Mouse (Mus musculus): ENCODE measurements at regions not wholly inside any gene's neighbourhood (a gene's known extent, or its start where the extent isn't known, plus 50 kb on each side); places are given as distances from the start of the nearest gene placed in this dataset.

GRCm38 (mm10) chr9:47323051-47323450 lies 206.9 kb upstream of the Cadm1 start:
- no peaks in the 10 kb centered on the region for H3K4me1 ChIP-seq
- WGBS: 72% methylated on average over 5 of the region's 5 CpGs

GRCm38 (mm10) chr9:47327575-47327974 lies 202.4 kb upstream of the Cadm1 start:
- Histone ChIP-seq H3K27me3 (replicated peaks) (no peaks in the 10 kb centered on the region), H3K9me3 (no peaks in the 10 kb centered on the region), H3K4me1 (no peaks in the 10 kb centered on the region), H3K27ac (no peak overlapping the region), H3K36me3 (no peaks in the 10 kb centered on the region), H3K9ac (no peak overlapping the region), H3K4me3 (replicated peaks) (no peak overlapping the region), H3K4me2 (no peak overlapping the region)
- WGBS: 98% methylated on average over 2 of the region's 2 CpGs
- no peak for ATAC-seq (ENCODE audit: insufficient read depth, low FRiP score, low read depth)

More at GRCm38 (mm10) chr9:47323051-47323450, 206.9 kb upstream of the Cadm1 start:
- no peak overlapping the region for H3K4me2 ChIP-seq
- H3K4me3 ChIP-seq (replicated peaks): no peak overlapping the region
- H3K9ac ChIP-seq: no peak overlapping the region
- H3K36me3 ChIP-seq: no peaks in the 10 kb centered on the region
- no peaks in the 10 kb centered on the region for H3K9me3 ChIP-seq
- no peak overlapping the region for H3K27ac ChIP-seq
- H3K27me3 ChIP-seq (replicated peaks): no peaks in the 10 kb centered on the region
- ATAC-seq (ENCODE audit: insufficient read depth, low FRiP score, low read depth): no peak

GRCm38 (mm10) chr9:47332929-47333328 lies 197.0 kb upstream of the Cadm1 start:
- WGBS: 54% methylated on average over 4 of the region's 4 CpGs
- Histone ChIP-seq H3K9ac (no peak overlapping the region), H3K27me3 (replicated peaks) (no peaks in the 10 kb centered on the region), H3K4me3 (replicated peaks) (no peak overlapping the region), H3K9me3 (no peaks in the 10 kb centered on the region), H3K36me3 (no peaks in the 10 kb centered on the region), H3K27ac (no peak overlapping the region), H3K4me1 (no peaks in the 10 kb centered on the region), H3K4me2 (no peak overlapping the region)
- ATAC-seq (ENCODE audit: insufficient read depth, low FRiP score, low read depth): no peak; the same call in 1 of the 2 replicates

- Histone ChIP-seq H3K9ac (no peak overlapping the region), H3K4me2 (no peak overlapping the region), H3K9me3 (no peaks in the 10 kb centered on the region), H3K4me1 (no peaks in the 10 kb centered on the region), H3K36me3 (no peaks in the 10 kb centered on the region), H3K27ac (no peak overlapping the region), H3K4me3 (replicated peaks) (no peak overlapping the region), H3K27me3 (replicated peaks) (no peaks in the 10 kb centered on the region)
- 64% methylated on average over 4 of the region's 4 CpGs for WGBS
- ATAC-seq (ENCODE audit: insufficient read depth, low FRiP score, low read depth): no peak
These were observed 191.8 kb upstream of the Cadm1 start for GRCm38 (mm10) chr9:47338221-47338620.

- Histone ChIP-seq H3K4me3 (replicated peaks) (no peak overlapping the region), H3K9ac (no peak overlapping the region), H3K36me3 (no peaks in the 10 kb centered on the region), H3K4me2 (no peak overlapping the region), H3K27me3 (replicated peaks) (0 out of 2 replicates have a peak, but pooled peaks cover 4% of the 10 kb centered on the region), H3K9me3 (no peaks in the 10 kb centered on the region), H3K4me1 (no peaks in the 10 kb centered on the region), H3K27ac (no peak overlapping the region)
- WGBS: 73% methylated on average over 2 of the region's 2 CpGs
- no peak for ATAC-seq (ENCODE audit: insufficient read depth, low FRiP score, low read depth)
These were observed 183.4 kb upstream of the Cadm1 start for GRCm38 (mm10) chr9:47346527-47347111.

GRCm38 (mm10) chr9:47350301-47350700 lies 179.7 kb upstream of the Cadm1 start:
- ATAC-seq (ENCODE audit: insufficient read depth, low FRiP score, low read depth): no peak
- Histone ChIP-seq H3K9ac (no peak overlapping the region), H3K27ac (no peak overlapping the region), H3K36me3 (no peaks in the 10 kb centered on the region), H3K27me3 (replicated peaks) (0 out of 2 replicates have a peak, but pooled peaks cover 4% of the 10 kb centered on the region), H3K4me3 (replicated peaks) (no peak overlapping the region), H3K4me2 (no peak overlapping the region), H3K4me1 (no peaks in the 10 kb centered on the region), H3K9me3 (no peaks in the 10 kb centered on the region)
- WGBS: 78% methylated on average over 5 of the region's 5 CpGs

- Histone ChIP-seq H3K4me2 (no peak overlapping the region), H3K27ac (no peak overlapping the region), H3K9ac (no peak overlapping the region), H3K36me3 (no peaks in the 10 kb centered on the region), H3K9me3 (no peaks in the 10 kb centered on the region), H3K27me3 (replicated peaks) (0 out of 2 replicates have a peak, but pooled peaks cover 4% of the 10 kb centered on the region), H3K4me3 (replicated peaks) (no peak overlapping the region), H3K4me1 (no peaks in the 10 kb centered on the region)
- no peak for ATAC-seq (ENCODE audit: insufficient read depth, low FRiP score, low read depth)
- 87% methylated on average over 6 of the region's 6 CpGs for WGBS
These were observed 178.9 kb upstream of the Cadm1 start for GRCm38 (mm10) chr9:47351036-47351435.

- 17% methylated on average over 2 of the region's 2 CpGs for WGBS
- no peak overlapping the region for H3K27ac ChIP-seq
- no peak overlapping the region for H3K9ac ChIP-seq
- no peaks in the 10 kb centered on the region for H3K9me3 ChIP-seq
- no peak overlapping the region for H3K4me3 ChIP-seq (replicated peaks)
- no peak overlapping the region for H3K4me2 ChIP-seq
- peaks cover 3% of the 10 kb centered on the region; the same call in 1 of the 2 replicates for H3K4me1 ChIP-seq
- 0 out of 2 replicates have a peak, but pooled peaks cover 4% of the 10 kb centered on the region for H3K27me3 ChIP-seq (replicated peaks)
- ATAC-seq (ENCODE audit: insufficient read depth, low FRiP score, low read depth): no peak
- no peaks in the 10 kb centered on the region for H3K36me3 ChIP-seq
These were observed 177.0 kb upstream of the Cadm1 start for GRCm38 (mm10) chr9:47353017-47353416.

- no peak for ATAC-seq (ENCODE audit: insufficient read depth, low FRiP score, low read depth)
- no peak overlapping the region for H3K9ac ChIP-seq
- no peaks in the 10 kb centered on the region for H3K36me3 ChIP-seq
- H3K4me2 ChIP-seq: no peak overlapping the region
- peaks cover 6% of the 10 kb centered on the region; the same call in 1 of the 2 replicates for H3K4me1 ChIP-seq
- 78% methylated on average over 5 of the region's 5 CpGs for WGBS
- H3K27ac ChIP-seq: no peak overlapping the region
- H3K4me3 ChIP-seq (replicated peaks): no peak overlapping the region
- H3K27me3 ChIP-seq (replicated peaks): 0 out of 2 replicates have a peak, but pooled peaks cover 4% of the 10 kb centered on the region
- no peaks in the 10 kb centered on the region for H3K9me3 ChIP-seq
These were observed 176.0 kb upstream of the Cadm1 start for GRCm38 (mm10) chr9:47353972-47354371.

GRCm38 (mm10) chr9:47354423-47354822 lies 175.6 kb upstream of the Cadm1 start:
- no peak for ATAC-seq (ENCODE audit: insufficient read depth, low FRiP score, low read depth)
- no peak overlapping the region for H3K4me2 ChIP-seq
- no peaks in the 10 kb centered on the region for H3K9me3 ChIP-seq
- H3K4me1 ChIP-seq: peaks cover 6% of the 10 kb centered on the region; the same call in 1 of the 2 replicates
- 0 out of 2 replicates have a peak, but pooled peaks cover 4% of the 10 kb centered on the region for H3K27me3 ChIP-seq (replicated peaks)
- WGBS: 76% methylated on average over 2 of the region's 2 CpGs
- H3K36me3 ChIP-seq: no peaks in the 10 kb centered on the region
- H3K4me3 ChIP-seq (replicated peaks): no peak overlapping the region
- no peak overlapping the region for H3K9ac ChIP-seq
- H3K27ac ChIP-seq: no peak overlapping the region

- no peak for ATAC-seq (ENCODE audit: insufficient read depth, low FRiP score, low read depth)
- no peak overlapping the region for H3K9ac ChIP-seq
- H3K4me2 ChIP-seq: no peak overlapping the region
- H3K27ac ChIP-seq: no peak overlapping the region
- H3K27me3 ChIP-seq (replicated peaks): 0 out of 2 replicates have a peak, but pooled peaks cover 4% of the 10 kb centered on the region
- H3K9me3 ChIP-seq: no peaks in the 10 kb centered on the region
- H3K36me3 ChIP-seq: no peaks in the 10 kb centered on the region
- H3K4me1 ChIP-seq: peaks cover 6% of the 10 kb centered on the region; the same call in 1 of the 2 replicates
- 82% methylated on average over 9 of the region's 9 CpGs for WGBS
- no peak overlapping the region for H3K4me3 ChIP-seq (replicated peaks)
These were observed 175.1 kb upstream of the Cadm1 start for GRCm38 (mm10) chr9:47354866-47355265.

- Histone ChIP-seq H3K4me3 (replicated peaks) (no peak overlapping the region), H3K27me3 (replicated peaks) (no peaks in the 10 kb centered on the region), H3K9me3 (no peaks in the 10 kb centered on the region), H3K4me2 (no peak overlapping the region), H3K4me1 (peaks cover 6% of the 10 kb centered on the region; the same call in 1 of the 2 replicates), H3K36me3 (no peaks in the 10 kb centered on the region), H3K9ac (no peak overlapping the region), H3K27ac (no peak overlapping the region)
- ATAC-seq (ENCODE audit: insufficient read depth, low FRiP score, low read depth): peak; percentile 63
- 54% methylated on average over 17 of the region's 17 CpGs for whole genome bisulfite sequencing
These were observed 172.1 kb upstream of the Cadm1 start for GRCm38 (mm10) chr9:47357756-47358399.

All from stomach, embryonic 15.5 days (tissue).